Comparison of ENCODE assay signal across 24 mouse cellular contexts in the genomic region with DNA sequence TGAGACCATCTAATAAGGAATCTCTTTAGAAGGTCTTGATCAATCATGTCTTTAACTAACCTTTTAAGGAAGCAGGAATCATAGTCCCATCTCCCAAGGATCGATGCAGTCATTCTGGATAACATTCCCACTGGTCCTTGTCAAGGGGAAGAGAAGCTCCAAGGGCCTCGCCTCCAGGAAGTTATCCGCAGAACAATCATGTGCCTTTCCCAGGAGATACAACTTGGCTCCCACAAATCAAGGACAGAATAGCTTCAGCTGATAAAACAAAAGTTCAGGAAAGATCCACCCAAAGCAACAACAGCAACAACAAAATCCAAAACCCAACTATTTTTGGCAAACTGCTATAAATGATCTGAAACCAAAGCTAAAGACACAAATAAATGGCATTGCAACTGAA. TPM values are rescaled to one million over a fixed set of nuclear protein-coding genes. Genes with fewer than 3 reads are reported as not detected.
"Had no signal": no experiment of that assay in that cellular context is flagged by ENCODE, and none has a peak within 500 bp of the region (broad histone marks: within the 10 kb centered on the region; RNA-seq: fewer than 3 reads in every experiment).

No protein-coding gene starts in this region.

- H3K4me1 ChIP-seq: neural tube, embryonic 15.5 days; stomach, embryonic 15.5 days had no signal

- H3K4me3 ChIP-seq: neural tube, embryonic 15.5 days; stomach, embryonic 15.5 days had no signal

- H3K27ac ChIP-seq: neural tube, embryonic 15.5 days; stomach, embryonic 15.5 days; stomach, postnatal 0 days had no signal

- DNase-seq: retina, postnatal 1 day; right cerebral cortex, adult 18-20 months; right cerebral cortex, postnatal 14 days; right cerebral cortex, postnatal 25 days; right cerebral cortex, postnatal 4 days; spleen, adult 18-20 months; thymus, adult 18-20 months; thymus, adult 2 months; thymus, postnatal 14 days; thymus, postnatal 25 days; thymus, postnatal 36 days; thymus, postnatal 4 days had no signal

- H3K9me3 ChIP-seq: neural tube, embryonic 15.5 days; stomach, embryonic 15.5 days had no signal

- H3K36me3 ChIP-seq: neural tube, embryonic 15.5 days; stomach, embryonic 15.5 days had no signal

- H3K9ac ChIP-seq: neural tube, embryonic 15.5 days; stomach, embryonic 15.5 days had no signal

- H3K27me3 ChIP-seq: neural tube, embryonic 15.5 days; stomach, embryonic 15.5 days had no signal

- H3K4me2 ChIP-seq: neural tube, embryonic 15.5 days; stomach, embryonic 15.5 days had no signal

RNA-seq across cellular contexts. Expression of a gene that starts 5.0 kb away (rescaled TPM):
- total RNA-seq: neutrophil, adult 5-6 weeks had no signal
- polyA plus RNA-seq: neural tube, embryonic 14.5 days; neural tube, embryonic 15.5 days; small intestine, adult 2 months; stomach, embryonic 14.5 days; stomach, embryonic 15.5 days; stomach, embryonic 16.5 days; testis, adult 2 months had no signal

RNA-seq across cellular contexts. Expression of a gene that starts 22.4 kb away (rescaled TPM):
- total RNA-seq: neutrophil, adult 5-6 weeks had no signal
- polyA plus RNA-seq: neural tube, embryonic 14.5 days; neural tube, embryonic 15.5 days; small intestine, adult 2 months; spleen, adult 2 months; stomach, embryonic 14.5 days; stomach, embryonic 15.5 days; stomach, embryonic 16.5 days; stomach, postnatal 0 days; testis, adult 2 months; thymus, adult 2 months; thymus, postnatal 0 days; urinary bladder, adult 2 months had no signal

RNA-seq across cellular contexts. Expression of a gene that starts 34.5 kb away (rescaled TPM):
- total RNA-seq: neutrophil, adult 5-6 weeks had no signal
- polyA plus RNA-seq: neural tube, embryonic 14.5 days; neural tube, embryonic 15.5 days; small intestine, adult 2 months; spleen, adult 2 months; stomach, embryonic 14.5 days; stomach, embryonic 15.5 days; stomach, embryonic 16.5 days; stomach, postnatal 0 days; testis, adult 2 months; thymus, adult 2 months; thymus, postnatal 0 days; urinary bladder, adult 2 months had no signal

RNA-seq across cellular contexts. Expression of a gene that starts 43.2 kb away (rescaled TPM):
- polyA plus RNA-seq: neural tube, embryonic 14.5 days had no signal

RNA-seq across cellular contexts. Expression of a gene that starts 55.6 kb away (rescaled TPM):
- polyA plus RNA-seq: neural tube, embryonic 14.5 days had no signal
